17 mouse cellular contexts compared by ENCODE assay signal in genomic region chr3:131248444-131248843, GRCm38 (mm10).
"Had no signal": no experiment of that assay in that cellular context is flagged by ENCODE, and none has a peak within 500 bp of the region (broad histone marks: within the 10 kb centered on the region; RNA-seq: fewer than 3 reads in every experiment).

No protein-coding gene starts in this region.

- H3K9me3 ChIP-seq: limb, embryonic 12.5 days; liver, embryonic 15.5 days had no signal

- H3K27me3 ChIP-seq: limb, embryonic 12.5 days; liver, embryonic 15.5 days; stomach, embryonic 15.5 days had no signal

- H3K4me1 ChIP-seq: stomach, embryonic 15.5 days had no signal

- H3K9ac ChIP-seq: limb, embryonic 12.5 days; liver, embryonic 15.5 days; stomach, embryonic 15.5 days had no signal

- H3K27ac ChIP-seq: limb, embryonic 12.5 days; liver, embryonic 15.5 days; stomach, embryonic 15.5 days had no signal

- H3K4me2 ChIP-seq: limb, embryonic 12.5 days; liver, embryonic 15.5 days; midbrain, embryonic 11.5 days; stomach, embryonic 15.5 days had no signal

- ATAC-seq: intestine, embryonic 16.5 days had no signal

- H3K4me3 ChIP-seq: limb, embryonic 12.5 days; liver, embryonic 15.5 days; stomach, embryonic 15.5 days had no signal

- DNase-seq: kidney, adult 18-20 months; kidney, adult 9 months; kidney, postnatal 14 days; kidney, postnatal 4 days; liver; lung, adult 2 months; lung, postnatal 14 days; lung, postnatal 4 days; midbrain, embryonic 14.5 days; right cerebral cortex, postnatal 25 days; spleen, adult 18-20 months; thymus, postnatal 25 days had no signal
